Mouse (Mus musculus) ZHBTc4 (cell line): ENCODE data around the gene P4ha3.

Source experiments
- DNase-seq: peaks from one replicate; pipeline ENCODE4 v3.0.0-alpha.2; 2011; ENCODE audit warnings: low read depth, low spot score

Gene P4ha3

GRCm38 (mm10) chr7:100285383-100285782, at the start of gene P4ha3:
Gene P4ha3 (plus strand): TSS chr7:100285520.
- DNase-seq = peak; percentile 65

- DNase-seq = no peak
Measured at GRCm38 (mm10) chr7:100238271-100238670, 47.0 kb upstream of the P4ha3 start.

GRCm38 (mm10) chr7:100240601-100241000, 44.7 kb upstream of the P4ha3 start:
- DNase-seq = no peak

- DNase-seq = no peak
Measured at GRCm38 (mm10) chr7:100243007-100243406, 42.3 kb upstream of the P4ha3 start.

- no peak for DNase-seq
Measured at GRCm38 (mm10) chr7:100244225-100244624, 41.1 kb upstream of the P4ha3 start.

- DNase-seq = no peak
Measured at GRCm38 (mm10) chr7:100245176-100245575, 40.1 kb upstream of the P4ha3 start.

GRCm38 (mm10) chr7:100250667-100251066, 34.7 kb upstream of the P4ha3 start:
- DNase-seq = peak; percentile 16

- peak; percentile 16 for DNase-seq
Measured at GRCm38 (mm10) chr7:100262350-100262749, 23.0 kb upstream of the P4ha3 start.

GRCm38 (mm10) chr7:100264934-100265333, 20.4 kb upstream of the P4ha3 start:
- DNase-seq = peak; percentile 65

GRCm38 (mm10) chr7:100272369-100272768, 13.0 kb upstream of the P4ha3 start:
- no peak for DNase-seq

GRCm38 (mm10) chr7:100274507-100274906, 10.8 kb upstream of the P4ha3 start:
- no peak for DNase-seq

- DNase-seq = peak; percentile 19
Measured at GRCm38 (mm10) chr7:100276397-100276796, 8.9 kb upstream of the P4ha3 start.

GRCm38 (mm10) chr7:100279803-100280202, 5.5 kb upstream of the P4ha3 start:
- peak; percentile 66 for DNase-seq

GRCm38 (mm10) chr7:100281596-100281995, 3.7 kb upstream of the P4ha3 start:
- no peak for DNase-seq

- DNase-seq = no peak
Measured at GRCm38 (mm10) chr7:100283298-100283697, 2.0 kb upstream of the P4ha3 start.

- DNase-seq = peak; percentile 64
Measured at GRCm38 (mm10) chr7:100287748-100288578, 2.6 kb downstream of the P4ha3 start.

- DNase-seq = peak; percentile 25
Measured at GRCm38 (mm10) chr7:100288622-100289021, 3.3 kb downstream of the P4ha3 start.

- DNase-seq = no peak
Measured at GRCm38 (mm10) chr7:100293546-100293945, 8.2 kb downstream of the P4ha3 start.

GRCm38 (mm10) chr7:100295745-100296144, 10.4 kb downstream of the P4ha3 start:
- DNase-seq = no peak

GRCm38 (mm10) chr7:100296699-100297098, 11.4 kb downstream of the P4ha3 start:
- no peak for DNase-seq

GRCm38 (mm10) chr7:100298861-100299510, 13.7 kb downstream of the P4ha3 start:
- DNase-seq = no peak

GRCm38 (mm10) chr7:100301390-100301789, 16.1 kb downstream of the P4ha3 start:
- DNase-seq = no peak

- no peak for DNase-seq
Measured at GRCm38 (mm10) chr7:100302316-100302715, 17.0 kb downstream of the P4ha3 start.
